Mouse (Mus musculus): ENCODE results near the gene Rhox2h.
"Not testable (repeated sequence)": the region's sequence is repeated elsewhere in the genome, so short reads cannot be mapped to it uniquely, and the experiment has no call there.

The Rhox2h gene

DNA sequence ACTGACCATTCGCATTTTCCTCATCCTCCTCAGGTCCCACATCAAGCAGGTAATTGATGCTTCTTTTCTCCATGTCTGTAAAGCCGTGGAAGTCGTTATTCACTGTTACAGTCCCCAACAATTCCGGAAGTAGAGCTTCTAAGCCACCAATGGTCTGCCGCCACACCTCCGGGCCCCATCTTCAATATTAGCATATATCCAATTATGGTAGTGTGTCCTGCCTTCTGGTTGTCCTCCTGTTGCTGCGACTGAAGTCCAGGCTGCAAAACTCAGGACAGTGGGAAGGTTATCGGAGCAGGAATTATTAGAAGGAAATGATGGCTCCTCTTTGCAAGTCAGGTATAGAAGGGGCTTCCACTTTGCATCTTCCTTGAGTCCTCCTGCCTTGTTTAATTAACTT is at the start of gene Rhox2h:
Rhox2h (minus strand) TSS at position 101 of the 400 bp plus-strand sequence.
- DNase-seq = not testable (repeated sequence)

DNA sequence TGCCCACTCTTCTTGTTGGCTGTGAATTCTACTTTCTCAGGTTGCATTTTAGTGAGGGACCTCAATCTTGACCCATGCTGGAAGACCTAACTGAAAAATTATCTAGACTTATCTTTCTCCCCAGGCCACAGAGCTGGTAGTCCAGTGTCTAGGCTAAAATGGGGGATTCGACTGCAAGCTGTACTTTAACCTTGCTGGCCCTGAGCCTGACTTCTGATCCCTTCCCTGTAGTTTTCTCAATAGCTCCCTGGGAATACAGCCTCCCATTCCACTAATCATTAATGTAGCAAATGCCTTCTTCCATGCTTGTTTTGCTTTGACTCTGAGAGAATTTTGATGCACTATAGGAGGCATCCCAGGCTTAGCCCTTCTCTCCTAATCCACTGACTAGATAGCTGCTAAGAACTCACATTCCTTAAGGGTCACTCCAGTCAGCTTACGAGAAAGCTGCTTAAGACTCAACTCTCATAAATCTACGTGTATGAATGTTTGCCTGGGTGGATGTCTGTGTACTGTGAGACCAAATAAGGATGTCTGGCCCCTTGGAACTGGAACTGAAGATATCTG is 28.8 kb upstream of the Rhox2h start:
- DNase-seq = peak; percentile 6

DNA sequence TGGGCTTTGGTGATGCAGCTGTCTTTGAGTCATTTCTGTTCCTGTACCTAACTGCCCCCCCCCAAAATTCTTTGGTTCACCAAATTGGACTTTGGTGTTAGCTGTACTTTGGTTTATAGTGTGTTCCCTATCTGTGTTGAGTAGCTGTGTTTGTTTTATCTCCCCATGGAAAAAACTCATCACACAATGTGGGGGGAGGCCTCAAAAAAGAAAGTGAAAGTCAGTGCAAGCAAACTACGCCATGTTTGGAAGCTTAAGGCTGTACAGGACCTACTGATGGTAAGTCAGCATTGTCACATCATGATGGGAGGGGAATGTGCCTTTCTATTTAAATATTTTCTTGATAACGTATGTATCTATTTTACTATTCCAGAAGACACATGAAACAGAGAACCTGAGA is 19.2 kb upstream of the Rhox2h start:
- no peak for DNase-seq

GRCm38 (mm10) chrX:37683031-37683715 is 10.1 kb upstream of the Rhox2h start:
- DNase-seq = no peak

- DNase-seq = not testable (repeated sequence)
Observed at GRCm38 (mm10) chrX:37668664-37669063, 4.4 kb downstream of the Rhox2h start, which contains the start of gene Rhox3h. Rhox3h (minus strand) TSS chrX:37668764.

DNA sequence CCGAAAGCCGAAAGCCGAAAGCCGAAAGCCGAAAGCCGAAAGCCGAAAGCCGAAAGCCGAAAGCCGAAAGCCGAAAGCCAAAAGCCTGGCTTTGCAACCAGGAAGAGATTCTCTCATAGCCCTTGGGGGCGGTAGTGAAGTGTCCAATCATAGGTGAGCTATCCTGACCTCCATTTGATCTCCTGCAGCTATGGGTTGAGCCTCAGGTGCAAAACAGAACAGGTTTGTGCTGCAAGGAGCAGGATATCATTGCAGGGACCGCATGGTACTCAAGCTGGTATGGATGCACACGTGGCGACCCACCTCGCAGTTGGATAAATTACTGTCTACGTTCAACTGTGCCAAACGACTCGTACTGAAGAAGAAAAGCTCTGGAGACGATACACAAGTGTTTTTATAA is 21.9 kb downstream of the Rhox2h start, which contains the start of gene Rhox4g:
Rhox4g (minus strand) TSS at position 101 of the 400 bp plus-strand sequence.
- not testable (repeated sequence) for DNase-seq

- not testable (repeated sequence) for DNase-seq
Observed at GRCm38 (mm10) chrX:37643370-37643769, 29.7 kb downstream of the Rhox2h start, which contains the start of gene Rhox2g. Rhox2g (minus strand) TSS chrX:37643470.

GRCm38 (mm10) chrX:37628512-37628911 is 44.6 kb downstream of the Rhox2h start, which contains the start of gene Rhox3g:
Rhox3g (minus strand) TSS chrX:37628612.
- DNase-seq = not testable (repeated sequence)
